Mouse (Mus musculus) olfactory bulb, adult 2 months (tissue): Measurements from ENCODE around the gene Mageb3. TPM values are rescaled to one million over a fixed set of nuclear protein-coding genes. Genes with fewer than 3 reads are reported as not detected.

Source experiments
- H3K27ac ChIP-seq: fragments of 200-500 bp; 2 replicates; pipeline ENCODE4 v1.5.1; 2012; ENCODE audit warnings: low read depth, low read length; ENCODE audit not compliant: insufficient read depth
- H3K4me1 ChIP-seq: fragments of 200-500 bp; 2 replicates; pipeline ENCODE4 v1.6.1; 2012; ENCODE audit warnings: low read length; ENCODE audit not compliant: control insufficient read depth, insufficient read depth
- H3K4me3 ChIP-seq: fragments of 200-500 bp; 2 replicates; pipeline ENCODE4 v1.5.1; 2012; ENCODE audit warnings: mild to moderate bottlenecking, low read depth, low read length, moderate library complexity; ENCODE audit not compliant: insufficient read depth
- CTCF ChIP-seq: fragments of 200-500 bp; IDR thresholded peaks from 2 replicates; pipeline ENCODE4 v1.5.1; 2012; ENCODE audit warnings: low read depth, mild to moderate bottlenecking, low read length, moderate library complexity; ENCODE audit not compliant: insufficient read depth
- POLR2A ChIP-seq: fragments of 200-500 bp; IDR thresholded peaks from 2 replicates; pipeline ENCODE4 v1.6.1; 2012; ENCODE audit warnings: mild to moderate bottlenecking, low read depth, low read length, moderate library complexity; ENCODE audit not compliant: insufficient read depth
- WGBS: fragments of 180-500 bp; shearing (Covaris S2); methylation state at CpG from one replicate; pipeline ENCODE4 v1.1.7; 2018; 5-methylcytosine and 5-hydroxymethylcytosine counted together
- polyA plus RNA-seq: library from polyadenylated mRNA; stranded (reverse); fragments of >200 nt; gene quantifications from 2 replicates; pipeline ENCODE4 v1.2.4, GENCODE M21; 2012; ENCODE audit warnings: low replicate concordance; ENCODE audit not compliant: missing spikeins, insufficient read depth, insufficient read length

Gene Mageb3
- polyA plus RNA-seq, 1 experiment: not detected

- Histone ChIP-seq H3K4me1 (no peaks in the 10 kb centered on the region), H3K27ac (no peak overlapping the region), H3K4me3 (no peak overlapping the region)
- 76% methylated on average over 3 of the region's 3 CpGs for WGBS
- no peak for TF ChIP-seq POLR2A
- TF ChIP-seq CTCF: no peak
These were observed 45.9 kb downstream of the Mageb3 start for GRCm38 (mm10) chr2:121909975-121910374.

Other genes starting within 250 kb of the Mageb3 start
- not detected in 2 replicates for gene Frmd5, start 149.0 kb downstream of the Mageb3 start, polyA plus RNA-seq
- not detected in 2 replicates for gene Casc4, start 89.1 kb downstream of the Mageb3 start, polyA plus RNA-seq
- gene Ctdspl2, start 91 bp downstream of the Mageb3 start, polyA plus RNA-seq: not detected in 2 replicates
- gene Eif3j1, start 72.5 kb upstream of the Mageb3 start, polyA plus RNA-seq: not detected in 2 replicates
- 39.5 TPM in 1 of 2 replicates, not detected in the other for gene Spg11, start 162.3 kb upstream of the Mageb3 start, polyA plus RNA-seq
- gene B2m, start 191.6 kb upstream of the Mageb3 start, polyA plus RNA-seq: 735 TPM in 1 of 2 replicates, not detected in the other
- not detected in 2 replicates for gene Trim69, start 204.6 kb upstream of the Mageb3 start, polyA plus RNA-seq
- gene Patl2, start 230.1 kb upstream of the Mageb3 start, polyA plus RNA-seq: not detected in 2 replicates
- gene Terb2, start 230.2 kb upstream of the Mageb3 start, polyA plus RNA-seq: not detected in 2 replicates